Mouse (Mus musculus) bone marrow macrophage, adult 2 months (primary cell): ENCODE results near the gene Defb23.

Source experiments
- CTCF ChIP-seq: IDR thresholded peaks from 2 replicates; pipeline ENCODE4 v1.5.1; 2012; ENCODE audit warnings: low read depth, mild to moderate bottlenecking, low read length, moderate library complexity
- POLR2A ChIP-seq: IDR thresholded peaks from 2 replicates; pipeline ENCODE4 v1.6.1; 2012; ENCODE audit warnings: mild to moderate bottlenecking, low read depth, low read length, borderline replicate concordance

GRCm38 (mm10) chr2:152470973-152471372 is 6.6 kb upstream of the Defb23 start:
- TF ChIP-seq CTCF (no peak), POLR2A (no peak)
